Mouse (Mus musculus): ENCODE data around the gene Ulk3. TPM values are rescaled to one million over a fixed set of nuclear protein-coding genes. Genes with fewer than 3 reads are reported as not detected.
A peak's percentile ranks its signal among the peaks of the same experiment; 100 is the strongest.

Gene Ulk3
- total and polyA plus RNA-seq, 3 experiments, result 2.6 to 11.4 (median 10.0) TPM

DNA sequence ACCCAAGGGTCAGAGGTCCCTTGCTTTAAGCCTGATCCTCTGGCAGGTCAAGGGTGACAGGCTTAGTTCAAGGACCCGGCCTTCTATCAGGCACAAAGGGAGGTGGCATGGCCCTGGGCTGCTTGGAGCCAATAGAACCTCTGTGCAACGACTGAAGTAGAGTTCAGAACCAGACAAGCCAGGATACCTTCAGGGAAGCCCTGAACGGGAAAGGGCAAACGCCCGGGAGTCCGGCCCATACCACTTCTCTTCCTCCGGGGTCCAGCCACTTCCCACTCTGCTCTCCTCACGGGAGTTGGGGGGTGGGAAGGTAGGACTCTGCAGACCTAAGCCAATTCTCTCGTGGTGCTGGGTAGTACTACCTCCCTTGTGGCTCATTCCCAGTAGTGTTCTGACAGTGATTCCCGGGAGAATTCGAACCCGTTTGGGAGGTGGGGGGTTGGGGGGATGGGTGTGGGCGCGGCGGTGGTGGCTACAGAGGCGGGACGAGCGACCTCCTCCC is 55.2 kb downstream of the Ulk3 start:
- H3K9me3 ChIP-seq (replicated peaks; ENCODE audit: low read length), result no peaks in the 10 kb centered on the region
- DNase-seq (ENCODE audit: extremely low read depth), result no peak
- H3K36me3 ChIP-seq (replicated peaks in 1 of 2; ENCODE audit: control insufficient read depth in 1 of 2, insufficient read depth in 1 of 2, low read length in 1 of 2), result peaks cover 3 to 16% of the 10 kb centered on the region in 2 experiments
- H3K4me1 ChIP-seq (ENCODE audit: control insufficient read depth in 1 of 2, insufficient read depth in 2 of 2), result peaks cover 21 to 64% of the 10 kb centered on the region in 2 experiments
- dilution Hi-C loops (cut with MboI; ENCODE audit: extremely low pct_ligation_motif_present, extremely low pct_unique_long_range_greater_than_20kb, low sequenced_read_pairs) (no loop called here), in situ Hi-C loops (cut with MboI; ENCODE audit: low pct_ligation_motif_present, low pct_unique_long_range_greater_than_20kb, low sequenced_read_pairs) (no loop called here)
- H3K4me3 ChIP-seq (replicated peaks in 1 of 3; ENCODE audit: low read depth in 2 of 3, low read length in 2 of 3, poor library complexity in 1 of 3), result peak overlapping the region; percentile 86 to 95 (median 90)
- H3K27me3 ChIP-seq (replicated peaks), result no peaks in the 10 kb centered on the region
- H3K4me2 ChIP-seq (ENCODE audit: insufficient read depth, low read depth, poor library complexity, severe bottlenecking), result peak overlapping the region; percentile 79
- H3K79me2 ChIP-seq (replicated peaks; ENCODE audit: control insufficient read depth, extremely low read depth, insufficient read depth, poor library complexity, severe bottlenecking), result peaks cover 51% of the 10 kb centered on the region
- H3K9ac ChIP-seq (ENCODE audit: insufficient read depth, low read depth), result peak overlapping the region; percentile 92
- H3K27ac ChIP-seq (ENCODE audit: insufficient read depth, low read depth), result peak overlapping the region; percentile 96
- TF ChIP-seq JUN (IDR thresholded peaks at IDR 0.05; ENCODE audit: insufficient read depth, low read depth, low read length), result no peak
- TF ChIP-seq ETS1 (conservative IDR thresholded peaks at IDR 0.05; ENCODE audit: low read depth, low read length), result 0 out of 2 replicates have a peak, but pooled peaks have one; percentile 14
- peak; percentile 57; the same call in 1 of the 2 replicates for TF ChIP-seq SIN3A (IDR thresholded peaks at IDR 0.05; ENCODE audit: low read length)
- TF ChIP-seq MYC (IDR thresholded peaks at IDR 0.05; ENCODE audit: low read depth, low read length), result 0 out of 2 replicates have a peak, but pooled peaks have one; percentile 29
- TF ChIP-seq ELF1 (IDR thresholded peaks at IDR 0.05; ENCODE audit: low read depth, low read length), result no peak
- TF ChIP-seq BHLHE40 (IDR thresholded peaks at IDR 0.05; ENCODE audit: low read depth, low read length), result 0 out of 2 replicates have a peak, but pooled peaks have one; percentile 18
- peak; percentile 37; the same call in 1 of the 2 replicates for TF ChIP-seq IRF4 (IDR thresholded peaks at IDR 0.05; ENCODE audit: low read depth, low read length)
- no peak for TF ChIP-seq USF2 (conservative IDR thresholded peaks at IDR 0.05; ENCODE audit: low read depth, low read length)
- TF ChIP-seq HCFC1 (IDR thresholded peaks at IDR 0.05; ENCODE audit: low read depth, low read length), result no peak
- TF ChIP-seq SMC3 (IDR thresholded peaks at IDR 0.05; ENCODE audit: low read depth, low read length), result no peak
- 0 out of 2 replicates have a peak, but pooled peaks have one; percentile 14 for TF ChIP-seq ZMIZ1 (IDR thresholded peaks at IDR 0.05; ENCODE audit: low read depth, low read length)
- peak; percentile 59; the same call in 1 of the 2 replicates for TF ChIP-seq CHD2 (IDR thresholded peaks at IDR 0.05; ENCODE audit: low read length)
- peak; percentile 58; the same call in 1 of the 2 replicates for TF ChIP-seq MAZ (IDR thresholded peaks at IDR 0.05; ENCODE audit: low read depth, low read length)
- 0 out of 2 replicates have a peak, but pooled peaks have one; percentile 63 for TF ChIP-seq CHD1 (IDR thresholded peaks at IDR 0.05; ENCODE audit: low read depth, low read length)

DNA sequence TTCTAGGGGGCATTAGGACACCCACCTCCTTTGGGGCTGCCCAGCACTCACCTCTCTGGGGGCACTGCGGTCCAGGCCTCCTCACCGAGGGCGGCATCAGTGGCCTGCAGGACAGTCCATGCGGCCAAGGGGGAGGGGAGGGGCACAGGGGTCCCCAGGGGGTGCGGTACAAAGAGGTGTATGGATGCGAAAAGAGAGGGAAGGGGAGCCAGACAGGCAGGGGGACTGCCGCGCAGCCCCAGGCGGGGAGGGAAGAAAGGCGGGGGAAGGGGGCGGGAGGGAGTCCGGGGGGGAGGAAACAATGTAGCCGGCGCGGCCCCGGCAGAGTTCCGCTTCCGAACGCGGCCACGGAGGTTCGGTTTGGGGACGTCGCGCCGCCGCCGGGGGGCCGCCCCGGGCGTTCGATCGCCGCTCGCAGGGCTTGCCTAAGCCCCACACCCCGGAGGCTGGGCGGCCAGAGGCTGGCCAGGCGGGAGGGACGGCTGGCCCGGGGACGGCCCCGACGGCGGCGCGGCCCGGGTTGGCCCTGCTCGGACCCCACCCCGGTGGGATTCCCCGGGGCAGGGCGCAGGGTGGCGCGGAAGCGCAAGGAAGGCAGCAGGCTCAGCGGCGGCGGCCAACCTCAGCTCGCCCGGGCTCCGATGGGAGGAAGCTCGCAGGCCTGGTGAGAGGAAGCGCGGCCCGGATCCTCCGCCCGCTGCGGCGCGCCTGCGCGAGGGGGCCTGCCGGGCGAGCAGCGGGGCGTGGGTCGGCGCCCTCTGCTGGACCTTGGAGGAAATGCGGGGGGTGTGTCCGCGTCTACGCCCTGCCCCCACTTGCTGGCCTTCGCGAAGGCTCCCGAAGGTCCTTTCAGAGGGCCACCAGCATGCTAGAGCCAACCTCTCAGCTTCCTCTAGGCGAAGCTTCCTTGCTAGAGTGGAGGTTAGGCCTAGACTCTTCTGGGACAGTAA is 56.0 kb downstream of the Ulk3 start:
- peak; percentile 83 for DNase-seq (ENCODE audit: extremely low read depth)
- Histone ChIP-seq H3K9me3 (replicated peaks; ENCODE audit: low read length) (no peaks in the 10 kb centered on the region), H3K4me1 (ENCODE audit: control insufficient read depth in 1 of 2, insufficient read depth in 2 of 2) (peaks cover 20 to 58% of the 10 kb centered on the region in 2 experiments), H3K27me3 (replicated peaks) (no peaks in the 10 kb centered on the region), H3K79me2 (replicated peaks; ENCODE audit: control insufficient read depth, extremely low read depth, insufficient read depth, poor library complexity, severe bottlenecking) (peaks cover 43% of the 10 kb centered on the region), H3K36me3 (replicated peaks in 1 of 2; ENCODE audit: control insufficient read depth in 1 of 2, insufficient read depth in 1 of 2, low read length in 1 of 2) (peaks cover 3 to 16% of the 10 kb centered on the region in 2 experiments), H3K27ac (ENCODE audit: insufficient read depth, low read depth) (peak overlapping the region; percentile 96), H3K4me2 (ENCODE audit: insufficient read depth, low read depth, poor library complexity, severe bottlenecking) (peak overlapping the region; percentile 68), H3K9ac (ENCODE audit: insufficient read depth, low read depth) (peak overlapping the region; percentile 92), H3K4me3 (replicated peaks in 1 of 3; ENCODE audit: low read depth in 2 of 3, low read length in 2 of 3, poor library complexity in 1 of 3) (peak overlapping the region; percentile 86 to 95 (median 90))
- dilution Hi-C loops (cut with MboI; ENCODE audit: extremely low pct_ligation_motif_present, extremely low pct_unique_long_range_greater_than_20kb, low sequenced_read_pairs), result no loop called here
- in situ Hi-C loops (cut with MboI; ENCODE audit: low pct_ligation_motif_present, low pct_unique_long_range_greater_than_20kb, low sequenced_read_pairs), result no loop called here
- TF ChIP-seq TCF12 (IDR thresholded peaks at IDR 0.05; ENCODE audit: low read depth, low read length), result peak; percentile 86
- TF ChIP-seq EP300 (IDR thresholded peaks at IDR 0.05; ENCODE audit: low read length), result 0 out of 2 replicates have a peak, but pooled peaks have one; percentile 27
- TF ChIP-seq POLR2A (IDR thresholded peaks at IDR 0.05; ENCODE audit: low read depth, low read length), result peak; percentile 72
- no peak for TF ChIP-seq USF1 (IDR thresholded peaks at IDR 0.05; ENCODE audit: low read depth, low read length)
- peak; percentile 52; the same call in 1 of the 2 replicates for TF ChIP-seq ETS1 (conservative IDR thresholded peaks at IDR 0.05; ENCODE audit: low read depth, low read length)
- TF ChIP-seq POLR2AphosphoS2 (IDR thresholded peaks at IDR 0.05; ENCODE audit: low read depth, low read length), result no peak
- TF ChIP-seq ZC3H11A (IDR thresholded peaks at IDR 0.05; ENCODE audit: low read depth, low read length), result peak; percentile 18; the same call in 1 of the 2 replicates
- peak; percentile 64 for TF ChIP-seq RAD21 (IDR thresholded peaks at IDR 0.05; ENCODE audit: low read depth, low read length)
- TF ChIP-seq SIN3A (IDR thresholded peaks at IDR 0.05; ENCODE audit: low read length), result peak; percentile 76
- TF ChIP-seq SMC3 (IDR thresholded peaks at IDR 0.05; ENCODE audit: low read depth, low read length), result peak; percentile 80
- TF ChIP-seq ELF1 (IDR thresholded peaks at IDR 0.05; ENCODE audit: low read depth, low read length), result peak; percentile 85
- TF ChIP-seq CHD2 (IDR thresholded peaks at IDR 0.05; ENCODE audit: low read length), result peak; percentile 89
- no peak for TF ChIP-seq E2F4 (IDR thresholded peaks at IDR 0.05; ENCODE audit: insufficient replicate concordance, low read depth, low read length)
- TF ChIP-seq RCOR1 (conservative IDR thresholded peaks at IDR 0.05; ENCODE audit: low read depth, low read length), result 0 out of 2 replicates have a peak, but pooled peaks have one; percentile 35
- peak; percentile 75 for TF ChIP-seq MEF2A (IDR thresholded peaks at IDR 0.05; ENCODE audit: borderline replicate concordance, low read depth, low read length)
- no peak for TF ChIP-seq ZKSCAN1 (IDR thresholded peaks at IDR 0.05; ENCODE audit: borderline replicate concordance, low read depth, low read length)
- peak; percentile 63 for TF ChIP-seq NELFE (IDR thresholded peaks at IDR 0.05; ENCODE audit: low read depth, low read length)
- TF ChIP-seq CHD1 (IDR thresholded peaks at IDR 0.05; ENCODE audit: low read depth, low read length), result no peak
- TF ChIP-seq MAX (IDR thresholded peaks at IDR 0.05; ENCODE audit: low read length), result peak; percentile 86
- TF ChIP-seq JUN (IDR thresholded peaks at IDR 0.05; ENCODE audit: insufficient read depth, low read depth, low read length), result no peak
- peak; percentile 79 for TF ChIP-seq MYC (IDR thresholded peaks at IDR 0.05; ENCODE audit: low read depth, low read length)

All from CH12.LX (cell line).